Mouse (Mus musculus): ENCODE results near the gene Catspere2. TPM values are rescaled to one million over a fixed set of nuclear protein-coding genes. Genes with fewer than 3 reads are reported as not detected.
"Not testable (repeated sequence)": the region's sequence is repeated elsewhere in the genome, so short reads cannot be mapped to it uniquely, and the experiment has no call there.

The Catspere2 gene
- polyA plus RNA-seq, 1 experiment from 2014 or later, result 0.56 TPM

GRCm38 (mm10) chr1:178207856-178208255 lies 224.6 kb downstream of the Catspere2 start:
- not testable (repeated sequence) for H3K4me3 ChIP-seq (replicated peaks; ENCODE audit: low read length); H3K4me2 ChIP-seq (replicated peaks); H3K4me1 ChIP-seq (replicated peaks; ENCODE audit: control insufficient read depth, insufficient read depth, low read length); H3K36me3 ChIP-seq (replicated peaks; ENCODE audit: control insufficient read depth, insufficient read depth); H3K9me3 ChIP-seq (ENCODE audit: control insufficient read depth, low read length); H3K9ac ChIP-seq; ATAC-seq (ENCODE audit: low FRiP score); H3K27me3 ChIP-seq (ENCODE audit: control insufficient read depth, insufficient read depth, low read length); H3K27ac ChIP-seq; DNase-seq (ENCODE audit: low spot score)
- 86% methylated on average over 4 of the region's 4 CpGs for WGBS

DNA sequence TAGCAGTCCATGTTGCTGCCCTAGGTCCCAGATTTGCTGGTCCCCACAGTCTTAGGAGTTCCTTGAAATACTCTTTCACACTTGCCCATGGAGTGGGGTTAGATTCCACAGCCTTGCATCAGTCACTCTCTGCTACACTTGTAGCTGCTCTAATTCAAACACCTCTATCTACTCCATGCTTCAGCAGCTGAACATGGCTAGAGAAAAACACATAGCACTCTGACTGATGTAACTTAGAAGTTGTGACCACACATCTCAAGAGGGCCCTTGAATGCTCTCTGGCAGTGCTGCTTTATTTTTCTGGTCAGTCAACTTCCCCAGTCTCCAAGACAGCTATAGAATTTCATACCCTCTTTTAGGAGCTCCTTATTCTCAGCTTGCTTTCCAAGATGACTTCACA lies 226.7 kb downstream of the Catspere2 start:
- no peak overlapping the region for H3K4me3 ChIP-seq (replicated peaks; ENCODE audit: low read length)
- H3K4me1 ChIP-seq (replicated peaks; ENCODE audit: control insufficient read depth, insufficient read depth, low read length), result no peaks in the 10 kb centered on the region
- H3K4me2 ChIP-seq (replicated peaks), result no peak overlapping the region
- no peaks in the 10 kb centered on the region for H3K9me3 ChIP-seq (ENCODE audit: control insufficient read depth, low read length)
- H3K36me3 ChIP-seq (replicated peaks; ENCODE audit: control insufficient read depth, insufficient read depth), result no peaks in the 10 kb centered on the region
- no peak overlapping the region for H3K9ac ChIP-seq
- no peak for DNase-seq (ENCODE audit: low spot score)
- no peak overlapping the region for H3K27ac ChIP-seq
- H3K27me3 ChIP-seq (ENCODE audit: control insufficient read depth, insufficient read depth, low read length), result no peaks in the 10 kb centered on the region
- ATAC-seq (ENCODE audit: low FRiP score), result no peak

- DNase-seq (ENCODE audit: low spot score) (no peak), ATAC-seq (ENCODE audit: low FRiP score) (no peak)
- Histone ChIP-seq H3K9me3 (ENCODE audit: control insufficient read depth, low read length) (no peaks in the 10 kb centered on the region), H3K4me3 (replicated peaks; ENCODE audit: low read length) (no peak overlapping the region), H3K9ac (no peak overlapping the region), H3K4me1 (replicated peaks; ENCODE audit: control insufficient read depth, insufficient read depth, low read length) (no peaks in the 10 kb centered on the region), H3K27me3 (ENCODE audit: control insufficient read depth, insufficient read depth, low read length) (no peaks in the 10 kb centered on the region), H3K4me2 (replicated peaks) (no peak overlapping the region), H3K27ac (no peak overlapping the region), H3K36me3 (replicated peaks; ENCODE audit: control insufficient read depth, insufficient read depth) (no peaks in the 10 kb centered on the region)
Measured at GRCm38 (mm10) chr1:178217157-178217556, 233.9 kb downstream of the Catspere2 start.

- DNase-seq (ENCODE audit: low spot score) (no peak), ATAC-seq (ENCODE audit: low FRiP score) (no peak)
- Histone ChIP-seq H3K4me2 (replicated peaks) (no peak overlapping the region), H3K9ac (no peak overlapping the region), H3K27ac (no peak overlapping the region), H3K4me3 (replicated peaks; ENCODE audit: low read length) (no peak overlapping the region), H3K36me3 (replicated peaks; ENCODE audit: control insufficient read depth, insufficient read depth) (no peaks in the 10 kb centered on the region), H3K9me3 (ENCODE audit: control insufficient read depth, low read length) (0 out of 2 replicates have a peak, but pooled peaks cover under 1% of the 10 kb centered on the region), H3K27me3 (ENCODE audit: control insufficient read depth, insufficient read depth, low read length) (no peaks in the 10 kb centered on the region), H3K4me1 (replicated peaks; ENCODE audit: control insufficient read depth, insufficient read depth, low read length) (no peaks in the 10 kb centered on the region)
Measured at GRCm38 (mm10) chr1:178218305-178218704, 235.1 kb downstream of the Catspere2 start.

GRCm38 (mm10) chr1:178219166-178220077 lies 236.2 kb downstream of the Catspere2 start:
- ATAC-seq (ENCODE audit: low FRiP score) (no peak), DNase-seq (ENCODE audit: low spot score) (no peak)
- Histone ChIP-seq H3K9me3 (ENCODE audit: control insufficient read depth, low read length) (0 out of 2 replicates have a peak, but pooled peaks cover 4% of the 10 kb centered on the region), H3K9ac (no peak overlapping the region), H3K36me3 (replicated peaks; ENCODE audit: control insufficient read depth, insufficient read depth) (no peaks in the 10 kb centered on the region), H3K27ac (no peak overlapping the region), H3K27me3 (ENCODE audit: control insufficient read depth, insufficient read depth, low read length) (no peaks in the 10 kb centered on the region), H3K4me2 (replicated peaks) (no peak overlapping the region), H3K4me3 (replicated peaks; ENCODE audit: low read length) (no peak overlapping the region), H3K4me1 (replicated peaks; ENCODE audit: control insufficient read depth, insufficient read depth, low read length) (no peaks in the 10 kb centered on the region)
- 85% methylated on average over 5 of the region's 5 CpGs for WGBS

Other genes with a start within 250 kb of the Catspere2 start
- gene Adss, start 186.9 kb upstream of the Catspere2 start, polyA plus RNA-seq (2014; fragmentation: Nextera tagmentation; extraction: Ambion mirVana), result 57.3 and 65.1 TPM in 2 replicates
- 22.5 and 22.6 TPM in 2 replicates for gene Desi2, start 204.0 kb downstream of the Catspere2 start, polyA plus RNA-seq (2014; fragmentation: Nextera tagmentation; extraction: Ambion mirVana)